Mouse (Mus musculus): ENCODE results near the gene Egfr.

- TF ChIP-seq POLR2A (IDR thresholded peaks at IDR 0.05; ENCODE audit: low read depth, low read length): no peak
- no peak for TF ChIP-seq CTCF (IDR thresholded peaks at IDR 0.05; ENCODE audit: borderline replicate concordance, insufficient read depth, low read length)
Measured at GRCm38 (mm10) chr11:16948756-16949155, 196.8 kb downstream of the Egfr start.
